Mouse (Mus musculus) kidney, adult 11 months (tissue): ENCODE results near the gene Lck.
A peak's percentile ranks its signal among the peaks of the same experiment; 100 is the strongest.

Experiments
- DNase-seq: peaks from one replicate; pipeline ENCODE4 v3.0.0; 2022

Lck gene

GRCm38 (mm10) chr4:129507434-129508236 is 65.8 kb downstream of the Lck start:
- DNase-seq: no peak

- no peak for DNase-seq
These were observed 67.9 kb downstream of the Lck start for GRCm38 (mm10) chr4:129505511-129505910.

- DNase-seq: no peak
These were observed 70.5 kb downstream of the Lck start for GRCm38 (mm10) chr4:129502901-129503444.

GRCm38 (mm10) chr4:129502327-129502888 is 71.0 kb downstream of the Lck start:
- no peak for DNase-seq

GRCm38 (mm10) chr4:129500607-129501566 is 72.6 kb downstream of the Lck start:
- DNase-seq: peak; percentile 90

GRCm38 (mm10) chr4:129500017-129500416 is 73.4 kb downstream of the Lck start:
- DNase-seq: no peak

GRCm38 (mm10) chr4:129498941-129499340 is 74.5 kb downstream of the Lck start:
- DNase-seq: no peak
